Mouse (Mus musculus) kidney, adult 11 months (tissue): ENCODE data around the gene Olfr1177-ps.

Experiments used
- DNase-seq: peaks from one replicate; pipeline ENCODE4 v3.0.0; 2022

Olfr1177-ps gene

DNA sequence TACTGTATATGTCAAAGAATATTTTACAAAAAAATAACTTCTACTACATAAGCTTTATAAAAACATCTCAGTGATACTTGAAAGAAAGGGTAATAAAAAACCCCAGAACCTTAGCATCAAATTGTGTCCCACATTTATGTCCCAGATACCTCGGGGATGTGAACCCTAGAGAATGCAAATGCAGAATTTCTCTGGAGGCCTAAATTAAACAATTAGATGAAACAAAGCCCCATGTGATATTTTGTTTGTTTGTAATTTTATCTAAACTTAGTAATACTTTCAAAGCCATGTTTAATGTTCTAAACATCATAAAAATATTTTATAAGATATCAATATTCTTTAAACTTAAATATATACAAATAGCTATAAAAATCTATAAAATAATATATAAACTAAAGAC is at the start of gene Olfr1177-ps:
Gene Olfr1177-ps, minus strand, starts transcription at position 101 of the 400 bp plus-strand sequence.
- no peak for DNase-seq

- DNase-seq, result no peak
Observed at GRCm38 (mm10) chr2:88386762-88387161, 40.5 kb upstream of the Olfr1177-ps start, which contains the start of gene Olfr1178. Olfr1178 (plus strand) TSS chr2:88387062.

GRCm38 (mm10) chr2:88356304-88356703 is 10.0 kb upstream of the Olfr1177-ps start:
- no peak for DNase-seq

- no peak for DNase-seq
Observed at GRCm38 (mm10) chr2:88336421-88336820, 9.9 kb downstream of the Olfr1177-ps start, which contains the start of gene Olfr1176. Olfr1176 (plus strand) TSS chr2:88336721.

- DNase-seq, result no peak
Observed at GRCm38 (mm10) chr2:88327115-88327514, 19.2 kb downstream of the Olfr1177-ps start, which contains the start of gene Olfr1175-ps. Olfr1175-ps (minus strand) TSS chr2:88327215.

DNA sequence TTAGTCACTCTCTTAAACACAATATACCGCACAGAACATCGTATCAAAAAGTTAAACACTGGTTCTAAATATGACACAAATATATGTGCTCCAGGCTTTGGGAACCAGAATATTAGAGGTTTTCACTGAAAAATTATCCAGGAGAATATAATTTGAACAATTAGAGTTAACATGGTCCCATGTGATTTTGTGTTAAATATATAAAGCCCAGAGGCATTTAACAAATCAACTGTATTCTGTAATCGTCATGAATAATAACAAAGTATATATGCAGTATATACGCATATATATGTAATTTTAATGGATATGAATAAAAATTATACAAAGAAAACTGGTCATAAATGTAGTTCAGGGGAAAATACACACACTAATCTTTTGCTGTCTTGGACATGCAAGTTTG is 31.3 kb downstream of the Olfr1177-ps start, which contains the start of gene Olfr1174-ps:
Gene Olfr1174-ps, minus strand, starts transcription at position 101 of the 400 bp plus-strand sequence.
- no peak for DNase-seq
